Mouse (Mus musculus) forebrain, embryonic 16.5 days (tissue): Measurements from ENCODE around the gene Sdsl. TPM values are rescaled to one million over a fixed set of nuclear protein-coding genes. Genes with fewer than 3 reads are reported as not detected.

ENCODE experiments used
- ATAC-seq: fragments of 200-750 bp; cut with Nextera tagmentation; 2 replicates; pipeline ENCODE4 v1.8.0; 2017; ENCODE audit warnings: mild to moderate bottlenecking, moderate library complexity
- H3K27ac ChIP-seq: fragments of 300-500 bp; sonication (generic); 2 replicates; pipeline ENCODE4 v1.5.1; 2014; ENCODE audit warnings: low read length, control low read depth
- H3K27me3 ChIP-seq: fragments of 300-500 bp; sonication (generic); replicated peaks from 2 replicates; pipeline ENCODE4 v1.6.1; 2014; ENCODE audit warnings: low read length; ENCODE audit not compliant: control insufficient read depth, insufficient read depth
- H3K36me3 ChIP-seq: fragments of 300-500 bp; sonication (generic); 2 replicates; pipeline ENCODE4 v1.6.1; 2014; ENCODE audit not compliant: control insufficient read depth, insufficient read depth
- H3K4me1 ChIP-seq: fragments of 300-500 bp; sonication (generic); replicated peaks from 2 replicates; pipeline ENCODE4 v1.6.1; 2014; ENCODE audit warnings: low read length; ENCODE audit not compliant: control insufficient read depth, insufficient read depth
- H3K4me2 ChIP-seq: fragments of 300-500 bp; sonication (generic); 2 replicates; pipeline ENCODE4 v1.6.1; 2014; ENCODE audit warnings: mild to moderate bottlenecking, low read length, control low read depth
- H3K4me3 ChIP-seq: fragments of 300-500 bp; sonication (generic); replicated peaks from 2 replicates; pipeline ENCODE4 v1.5.1; 2014; ENCODE audit warnings: mild to moderate bottlenecking, low read length, control low read depth
- H3K9ac ChIP-seq: fragments of 300-500 bp; sonication (generic); replicated peaks from 2 replicates; pipeline ENCODE4 v1.6.1; 2014; ENCODE audit warnings: low read depth, low read length, control low read depth
- H3K9me3 ChIP-seq: fragments of 300-500 bp; sonication (generic); 2 replicates; pipeline ENCODE4 v1.6.1; 2016; ENCODE audit warnings: low read length; ENCODE audit not compliant: control insufficient read depth
- WGBS: fragments of 180-500 bp; shearing (Covaris S2); extraction: QIAGEN DNeasy Blood & Tissue Kit; methylation state at CpG from one replicate; pipeline ENCODE4 v1.1.7; 2014; 5-methylcytosine and 5-hydroxymethylcytosine counted together
- polyA plus RNA-seq: library from polyadenylated mRNA; unstranded; fragments of >200 nt; fragmentation: Nextera tagmentation; extraction: Ambion mirVana; gene quantifications from 2 replicates; pipeline ENCODE4 v1.2.1, GENCODE M21; 2015

Sdsl gene
- polyA plus RNA-seq, 1 experiment from 2014 or later, result 2.3 TPM

- H3K4me1 ChIP-seq, result no peaks in the 10 kb centered on the region
- H3K27ac ChIP-seq, result no peak overlapping the region
- no peaks in the 10 kb centered on the region; the same call in 1 of the 2 replicates for H3K9me3 ChIP-seq
- ATAC-seq, result no peak
- H3K4me3 ChIP-seq, result no peak overlapping the region
- H3K36me3 ChIP-seq, result no peaks in the 10 kb centered on the region
- no peak overlapping the region for H3K4me2 ChIP-seq
- WGBS, result 8% methylated on average over 4 of the region's 4 CpGs
- no peaks in the 10 kb centered on the region for H3K27me3 ChIP-seq
- no peak overlapping the region for H3K9ac ChIP-seq
Observed at GRCm38 (mm10) chr5:120467026-120467425, 5.6 kb downstream of the Sdsl start.

- no peaks in the 10 kb centered on the region for H3K27me3 ChIP-seq
- no peak for ATAC-seq
- no peak overlapping the region for H3K4me3 ChIP-seq
- H3K9ac ChIP-seq, result no peak overlapping the region
- no peaks in the 10 kb centered on the region for H3K36me3 ChIP-seq
- no peaks in the 10 kb centered on the region; the same call in 1 of the 2 replicates for H3K9me3 ChIP-seq
- no peaks in the 10 kb centered on the region for H3K4me1 ChIP-seq
- 56% methylated on average over 6 of the region's 6 CpGs for WGBS
- H3K4me2 ChIP-seq, result no peak overlapping the region
- H3K27ac ChIP-seq, result no peak overlapping the region
Observed at GRCm38 (mm10) chr5:120465860-120466259, 6.8 kb downstream of the Sdsl start.

GRCm38 (mm10) chr5:120465062-120465461, 7.5 kb downstream of the Sdsl start:
- 44% methylated on average over 5 of the region's 5 CpGs for WGBS
- no peak overlapping the region for H3K4me3 ChIP-seq
- H3K4me1 ChIP-seq, result no peaks in the 10 kb centered on the region
- H3K27me3 ChIP-seq, result no peaks in the 10 kb centered on the region
- H3K36me3 ChIP-seq, result no peaks in the 10 kb centered on the region
- no peak for ATAC-seq
- no peak overlapping the region for H3K9ac ChIP-seq
- H3K4me2 ChIP-seq, result no peak overlapping the region
- H3K9me3 ChIP-seq, result no peaks in the 10 kb centered on the region; the same call in 1 of the 2 replicates
- H3K27ac ChIP-seq, result no peak overlapping the region

GRCm38 (mm10) chr5:120464321-120464720, 8.3 kb downstream of the Sdsl start:
- Histone ChIP-seq H3K9ac (no peak overlapping the region), H3K36me3 (no peaks in the 10 kb centered on the region), H3K27ac (no peak overlapping the region), H3K4me2 (no peak overlapping the region), H3K9me3 (no peaks in the 10 kb centered on the region; the same call in 1 of the 2 replicates), H3K4me3 (no peak overlapping the region), H3K27me3 (no peaks in the 10 kb centered on the region), H3K4me1 (no peaks in the 10 kb centered on the region)
- ATAC-seq, result no peak
- WGBS, result 90% methylated on average over 4 of the region's 4 CpGs

GRCm38 (mm10) chr5:120461902-120462301, 10.7 kb downstream of the Sdsl start:
- Histone ChIP-seq H3K27me3 (no peaks in the 10 kb centered on the region), H3K4me1 (no peaks in the 10 kb centered on the region), H3K36me3 (no peaks in the 10 kb centered on the region), H3K9ac (no peak overlapping the region), H3K27ac (no peak overlapping the region), H3K9me3 (no peaks in the 10 kb centered on the region; the same call in 1 of the 2 replicates), H3K4me3 (no peak overlapping the region), H3K4me2 (no peak overlapping the region)
- WGBS, result 81% methylated on average over 15 of the region's 15 CpGs
- ATAC-seq, result no peak

GRCm38 (mm10) chr5:120459133-120459532, 13.5 kb downstream of the Sdsl start:
- Histone ChIP-seq H3K4me1 (no peaks in the 10 kb centered on the region), H3K27me3 (no peaks in the 10 kb centered on the region), H3K4me2 (no peak overlapping the region), H3K9ac (no peak overlapping the region), H3K9me3 (no peaks in the 10 kb centered on the region), H3K27ac (no peak overlapping the region), H3K4me3 (no peak overlapping the region), H3K36me3 (no peaks in the 10 kb centered on the region)
- ATAC-seq, result no peak
- WGBS, result 74% methylated on average over 10 of the region's 10 CpGs

- no peak overlapping the region for H3K4me3 ChIP-seq
- WGBS, result 5% methylated on average over 9 of the region's 9 CpGs
- no peaks in the 10 kb centered on the region for H3K4me1 ChIP-seq
- no peaks in the 10 kb centered on the region for H3K36me3 ChIP-seq
- no peak overlapping the region for H3K9ac ChIP-seq
- ATAC-seq, result no peak
- no peak overlapping the region for H3K4me2 ChIP-seq
- no peaks in the 10 kb centered on the region for H3K9me3 ChIP-seq
- H3K27me3 ChIP-seq, result no peaks in the 10 kb centered on the region
- no peak overlapping the region for H3K27ac ChIP-seq
Observed at GRCm38 (mm10) chr5:120457628-120458027, 15.0 kb downstream of the Sdsl start.

- no peaks in the 10 kb centered on the region for H3K27me3 ChIP-seq
- H3K9me3 ChIP-seq, result no peaks in the 10 kb centered on the region
- 41% methylated on average over 7 of the region's 7 CpGs for WGBS
- no peaks in the 10 kb centered on the region for H3K36me3 ChIP-seq
- no peak overlapping the region for H3K4me3 ChIP-seq
- no peaks in the 10 kb centered on the region for H3K4me1 ChIP-seq
- no peak overlapping the region for H3K4me2 ChIP-seq
- no peak overlapping the region for H3K9ac ChIP-seq
- H3K27ac ChIP-seq, result no peak overlapping the region
- ATAC-seq, result no peak; the same call in 1 of the 2 replicates
Observed at GRCm38 (mm10) chr5:120456841-120457554, 15.6 kb downstream of the Sdsl start.

GRCm38 (mm10) chr5:120456253-120456652, 16.4 kb downstream of the Sdsl start:
- ATAC-seq, result no peak
- no peak overlapping the region for H3K4me2 ChIP-seq
- H3K36me3 ChIP-seq, result no peaks in the 10 kb centered on the region
- 48% methylated on average over 1 of the region's 1 CpGs for WGBS
- no peak overlapping the region for H3K27ac ChIP-seq
- H3K9ac ChIP-seq, result no peak overlapping the region
- no peaks in the 10 kb centered on the region for H3K4me1 ChIP-seq
- H3K27me3 ChIP-seq, result no peaks in the 10 kb centered on the region
- no peak overlapping the region for H3K4me3 ChIP-seq
- no peaks in the 10 kb centered on the region for H3K9me3 ChIP-seq
